Mouse (Mus musculus): Measurements from ENCODE around the gene Trmu. TPM values are rescaled to one million over a fixed set of nuclear protein-coding genes. Genes with fewer than 3 reads are reported as not detected.

Gene Trmu
- polyA plus RNA-seq, 1 experiment from 2014 or later = 39.0 TPM

DNA sequence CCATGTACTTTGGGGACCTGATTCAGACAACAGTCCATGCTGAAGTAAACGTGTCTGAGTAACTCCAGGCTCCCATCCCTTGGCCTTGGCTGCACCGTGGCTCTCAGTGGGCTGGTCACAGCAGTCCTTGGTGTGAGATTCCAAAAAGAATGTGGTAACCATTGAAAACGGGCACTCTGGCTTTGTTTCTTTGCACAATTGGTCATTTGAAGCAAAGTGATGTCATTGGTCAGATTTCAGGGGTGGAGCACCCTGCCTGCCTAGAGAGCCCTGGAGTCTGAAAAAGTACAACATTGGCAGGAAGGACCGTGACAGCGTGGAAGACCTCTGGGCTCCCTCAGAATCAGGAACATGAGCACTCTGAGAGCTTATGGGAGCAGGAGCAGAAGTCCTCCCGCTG lies 20.3 kb downstream of the Trmu start:
- no peaks in the 10 kb centered on the region for H3K9me3 ChIP-seq
- H3K36me3 ChIP-seq = peaks cover 31% of the 10 kb centered on the region
- no peak overlapping the region for H3K4me2 ChIP-seq
- no peak overlapping the region for H3K4me3 ChIP-seq (replicated peaks)
- no peak overlapping the region for H3K9ac ChIP-seq
- no peaks in the 10 kb centered on the region for H3K27me3 ChIP-seq (replicated peaks)
- no peak for ATAC-seq (ENCODE audit: insufficient read depth, low FRiP score, low read depth)
- whole genome bisulfite sequencing = 65% methylated on average over 6 of the region's 6 CpGs
- no peaks in the 10 kb centered on the region for H3K4me1 ChIP-seq
- H3K27ac ChIP-seq = no peak overlapping the region

DNA sequence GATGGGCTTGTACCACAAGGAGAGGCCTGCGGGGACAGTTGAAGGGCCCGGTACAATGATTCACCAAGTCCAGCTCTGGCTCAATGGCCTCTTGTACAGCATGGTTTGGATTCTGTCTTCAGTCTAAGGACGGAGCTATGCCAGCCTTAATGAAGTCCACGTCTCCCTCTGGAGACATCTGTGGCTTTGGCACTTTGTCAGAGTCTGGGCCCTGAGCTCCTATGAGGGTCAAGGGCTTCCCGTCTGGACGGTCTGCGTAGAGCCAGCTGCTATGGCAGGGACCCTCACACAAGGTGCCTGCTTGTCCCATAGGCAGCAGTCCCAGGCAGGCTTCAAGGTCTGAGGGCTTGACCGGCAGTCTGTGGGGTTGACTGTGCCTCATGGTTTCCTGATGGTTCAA lies 21.2 kb downstream of the Trmu start:
- H3K4me2 ChIP-seq = no peak overlapping the region
- no peak overlapping the region for H3K9ac ChIP-seq
- ATAC-seq (ENCODE audit: insufficient read depth, low FRiP score, low read depth) = no peak
- 69% methylated on average over 8 of the region's 8 CpGs for WGBS
- no peak overlapping the region for H3K27ac ChIP-seq
- peaks cover 22% of the 10 kb centered on the region for H3K36me3 ChIP-seq
- no peaks in the 10 kb centered on the region for H3K27me3 ChIP-seq (replicated peaks)
- H3K9me3 ChIP-seq = no peaks in the 10 kb centered on the region
- no peaks in the 10 kb centered on the region for H3K4me1 ChIP-seq
- H3K4me3 ChIP-seq (replicated peaks) = no peak overlapping the region

DNA sequence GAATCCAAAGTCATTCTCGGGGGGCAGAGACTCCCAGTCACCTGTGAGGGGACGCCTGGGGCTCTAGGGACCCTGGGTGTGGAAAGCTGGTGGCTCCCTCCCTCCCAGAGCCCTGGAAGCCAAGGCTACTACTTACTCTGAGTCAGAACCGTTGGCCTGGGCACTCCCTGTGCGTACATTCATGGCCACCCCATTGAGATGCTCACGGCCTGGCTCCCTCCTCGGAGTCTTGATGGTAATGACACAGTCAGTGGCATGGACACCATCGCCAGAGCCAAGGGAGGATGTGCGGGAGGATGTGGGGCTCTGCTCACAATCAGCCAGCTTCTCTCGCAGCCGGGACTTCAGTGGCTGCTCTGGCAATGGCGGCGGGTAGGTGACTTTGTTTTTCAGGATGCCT lies 21.7 kb downstream of the Trmu start:
- no peaks in the 10 kb centered on the region for H3K27me3 ChIP-seq (replicated peaks)
- no peak overlapping the region for H3K4me3 ChIP-seq (replicated peaks)
- WGBS = 81% methylated on average over 12 of the region's 12 CpGs
- no peak for ATAC-seq (ENCODE audit: insufficient read depth, low FRiP score, low read depth)
- no peaks in the 10 kb centered on the region for H3K4me1 ChIP-seq
- peaks cover 18% of the 10 kb centered on the region for H3K36me3 ChIP-seq
- H3K9ac ChIP-seq = no peak overlapping the region
- no peaks in the 10 kb centered on the region for H3K9me3 ChIP-seq
- H3K4me2 ChIP-seq = no peak overlapping the region
- no peak overlapping the region for H3K27ac ChIP-seq

DNA sequence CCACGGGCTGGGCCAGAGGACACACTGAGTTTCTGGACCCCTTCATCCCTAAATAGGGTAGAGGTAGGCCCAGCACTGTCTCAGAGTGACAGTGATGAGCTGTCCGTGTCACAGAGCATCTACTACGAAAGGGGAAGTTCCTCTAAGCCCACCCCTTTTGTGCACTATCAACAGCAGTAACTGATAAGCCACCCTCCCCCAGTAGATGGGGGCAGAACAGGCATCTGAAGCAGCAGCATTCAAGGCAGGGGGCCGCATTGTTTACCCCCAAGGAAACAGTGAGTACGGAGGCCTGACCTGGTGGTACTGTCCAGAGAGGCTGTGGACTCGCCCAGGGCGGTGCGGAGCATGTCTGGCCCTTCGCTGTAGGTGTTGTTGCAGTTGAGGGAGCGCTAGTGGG lies 23.4 kb downstream of the Trmu start:
- whole genome bisulfite sequencing = 77% methylated on average over 10 of the region's 10 CpGs
- Histone ChIP-seq H3K9me3 (no peaks in the 10 kb centered on the region), H3K27ac (no peak overlapping the region), H3K36me3 (peaks cover 7% of the 10 kb centered on the region), H3K27me3 (replicated peaks) (no peaks in the 10 kb centered on the region), H3K9ac (no peak overlapping the region), H3K4me1 (no peaks in the 10 kb centered on the region), H3K4me3 (replicated peaks) (no peak overlapping the region), H3K4me2 (no peak overlapping the region)
- ATAC-seq (ENCODE audit: insufficient read depth, low FRiP score, low read depth) = no peak

DNA sequence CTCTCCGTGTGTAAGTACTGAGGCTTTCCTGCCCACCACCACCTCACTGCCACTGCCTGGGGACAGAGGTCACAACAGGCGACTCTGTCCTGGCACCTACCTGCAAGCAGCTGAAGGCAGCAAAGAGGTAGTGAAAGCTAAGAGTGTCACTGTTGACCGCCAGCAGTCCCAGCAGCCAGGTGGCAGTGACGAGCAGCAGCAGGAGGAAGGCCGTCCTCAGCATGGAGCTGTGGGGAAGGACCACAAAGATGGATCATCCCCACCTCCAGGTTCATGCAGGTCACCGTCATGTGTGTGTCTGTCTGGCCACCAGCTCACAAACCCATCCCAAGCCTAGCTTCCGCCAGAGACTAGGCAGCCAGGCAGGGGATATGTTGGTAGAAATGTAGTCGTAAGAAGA lies 24.7 kb downstream of the Trmu start:
- Histone ChIP-seq H3K4me2 (no peak overlapping the region), H3K36me3 (no peaks in the 10 kb centered on the region; the same call in 1 of the 2 replicates), H3K27ac (no peak overlapping the region), H3K9me3 (no peaks in the 10 kb centered on the region), H3K4me3 (replicated peaks) (no peak overlapping the region), H3K9ac (no peak overlapping the region), H3K27me3 (replicated peaks) (no peaks in the 10 kb centered on the region), H3K4me1 (peaks cover 2% of the 10 kb centered on the region; the same call in 1 of the 2 replicates)
- 61% methylated on average over 8 of the region's 8 CpGs for WGBS
- ATAC-seq (ENCODE audit: insufficient read depth, low FRiP score, low read depth) = no peak

DNA sequence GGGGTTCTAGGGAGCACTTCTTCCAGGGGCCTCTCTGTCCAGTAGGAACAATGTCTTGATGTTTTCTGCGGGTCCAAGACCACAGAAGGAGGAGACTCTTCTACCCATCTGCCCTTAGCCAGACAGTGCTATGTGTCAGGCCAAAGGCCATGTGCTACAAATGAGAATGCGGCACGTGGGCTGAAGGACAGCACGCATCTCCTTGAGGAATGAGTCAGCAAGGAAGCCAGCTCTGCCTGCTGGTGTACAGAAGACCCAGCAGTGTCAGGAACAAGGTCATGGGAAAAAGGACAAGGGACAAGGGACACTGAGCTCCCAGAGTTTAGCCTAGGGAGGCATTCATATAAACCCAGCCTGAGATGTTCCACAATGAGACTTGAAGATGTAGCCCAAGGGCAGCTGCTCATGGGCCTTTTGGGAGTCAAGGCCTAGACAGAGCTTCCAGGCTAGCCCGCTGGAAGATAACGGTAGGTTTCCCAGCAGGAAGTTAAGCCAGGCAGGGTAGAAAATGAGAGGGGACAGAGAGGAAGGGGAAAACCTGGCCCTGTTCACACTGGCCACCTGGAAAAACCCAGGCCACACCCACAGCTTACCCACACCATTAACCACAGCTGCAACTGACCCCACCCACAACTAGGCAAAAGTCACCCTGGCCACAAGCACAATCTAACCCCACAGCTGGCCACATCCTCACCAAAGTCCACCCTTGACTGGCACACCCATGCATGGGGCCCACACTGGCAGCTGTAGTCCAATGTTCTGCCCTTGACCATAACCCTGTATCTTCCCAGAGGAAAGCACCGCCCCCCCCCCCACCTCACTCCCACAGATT lies 29.8 kb downstream of the Trmu start:
- no peaks in the 10 kb centered on the region for H3K9me3 ChIP-seq
- H3K36me3 ChIP-seq = no peaks in the 10 kb centered on the region
- peak overlapping the region; percentile 10; the same call in 1 of the 2 replicates for H3K4me2 ChIP-seq
- ATAC-seq (ENCODE audit: insufficient read depth, low FRiP score, low read depth) = no peak
- H3K4me3 ChIP-seq (replicated peaks) = no peak overlapping the region
- no peaks in the 10 kb centered on the region for H3K27me3 ChIP-seq (replicated peaks)
- peaks cover 20% of the 10 kb centered on the region for H3K4me1 ChIP-seq
- H3K9ac ChIP-seq = no peak overlapping the region
- 79% methylated on average over 7 of the region's 7 CpGs for WGBS
- peak overlapping the region; percentile 57; the same call in 1 of the 2 replicates for H3K27ac ChIP-seq

DNA sequence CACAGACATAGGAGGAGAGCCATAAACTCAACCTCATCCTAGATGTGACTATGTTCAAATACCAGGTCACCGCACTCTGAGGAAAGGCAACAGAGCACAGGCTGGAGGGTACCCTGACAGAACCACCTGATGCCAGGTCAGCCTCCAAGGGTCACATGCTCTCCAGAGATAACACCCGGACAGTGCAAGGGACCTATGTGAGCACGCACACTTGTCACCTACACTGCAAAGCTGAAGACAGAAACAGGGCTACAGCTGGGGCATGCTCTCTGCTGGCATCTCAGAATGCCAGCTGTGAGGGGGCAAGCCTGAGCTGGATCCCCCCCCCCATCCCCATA lies 30.3 kb downstream of the Trmu start:
- no peaks in the 10 kb centered on the region for H3K9me3 ChIP-seq
- peak overlapping the region; percentile 10; the same call in 1 of the 2 replicates for H3K4me2 ChIP-seq
- peak; percentile 20; the same call in 1 of the 2 replicates for ATAC-seq (ENCODE audit: insufficient read depth, low FRiP score, low read depth)
- no peak overlapping the region for H3K4me3 ChIP-seq (replicated peaks)
- no peaks in the 10 kb centered on the region for H3K27me3 ChIP-seq (replicated peaks)
- H3K27ac ChIP-seq = peak overlapping the region; percentile 57; the same call in 1 of the 2 replicates
- H3K9ac ChIP-seq = no peak overlapping the region
- WGBS = 60% methylated on average over 3 of the region's 3 CpGs
- peaks cover 20% of the 10 kb centered on the region for H3K4me1 ChIP-seq
- no peaks in the 10 kb centered on the region for H3K36me3 ChIP-seq

DNA sequence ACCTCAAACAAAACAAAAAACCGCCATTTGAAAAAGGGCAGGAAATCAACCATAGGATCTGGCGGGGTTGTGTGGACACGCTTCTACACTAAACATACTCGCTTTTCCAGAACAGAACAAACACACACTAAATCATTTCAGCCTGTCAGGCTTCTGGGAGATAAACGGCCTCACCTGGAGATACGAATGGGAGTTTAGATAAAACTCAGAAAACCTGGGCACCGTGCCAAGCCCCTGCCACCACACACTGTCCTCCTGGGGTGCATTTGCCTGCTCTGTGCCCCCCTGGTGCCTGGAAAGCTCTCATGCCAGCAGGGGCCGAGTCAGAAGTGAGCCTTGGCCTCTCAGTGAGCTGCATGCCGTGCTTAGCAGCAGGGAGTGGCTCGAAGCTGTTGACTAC lies 30.8 kb downstream of the Trmu start:
- Histone ChIP-seq H3K4me3 (replicated peaks) (no peak overlapping the region), H3K27ac (peak overlapping the region; percentile 60), H3K9ac (no peak overlapping the region), H3K9me3 (no peaks in the 10 kb centered on the region), H3K4me1 (peaks cover 20% of the 10 kb centered on the region), H3K27me3 (replicated peaks) (no peaks in the 10 kb centered on the region), H3K4me2 (0 out of 2 replicates have a peak overlapping the region, but pooled peaks have one; percentile 10), H3K36me3 (no peaks in the 10 kb centered on the region)
- 22% methylated on average over 10 of the region's 10 CpGs for WGBS
- ATAC-seq (ENCODE audit: insufficient read depth, low FRiP score, low read depth) = peak; percentile 76

DNA sequence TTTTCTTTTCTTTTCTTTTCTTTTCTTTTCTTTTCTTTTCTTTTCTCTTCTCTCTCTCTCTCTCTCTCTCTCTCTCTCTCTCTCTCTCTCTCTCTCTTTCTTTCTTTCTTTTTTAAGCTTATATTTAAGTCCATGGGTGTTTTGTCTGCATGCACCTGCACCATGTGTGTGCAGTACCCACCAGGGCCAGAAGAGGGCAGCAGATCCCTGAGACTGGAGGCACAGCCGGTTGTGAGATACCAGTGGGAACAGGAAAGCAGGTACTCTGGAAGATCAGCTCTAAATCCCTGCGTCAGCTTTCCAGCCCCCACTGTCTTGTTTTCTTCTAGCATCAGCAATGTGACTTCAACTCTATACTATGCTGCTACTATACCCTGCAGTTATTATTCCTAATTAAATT lies 34.5 kb downstream of the Trmu start:
- Histone ChIP-seq H3K36me3 (no peaks in the 10 kb centered on the region), H3K9ac (no peak overlapping the region), H3K27me3 (replicated peaks) (no peaks in the 10 kb centered on the region), H3K4me3 (replicated peaks) (no peak overlapping the region), H3K4me1 (peaks cover 20% of the 10 kb centered on the region), H3K9me3 (no peaks in the 10 kb centered on the region), H3K4me2 (no peak overlapping the region), H3K27ac (no peak overlapping the region)
- no peak for ATAC-seq (ENCODE audit: insufficient read depth, low FRiP score, low read depth)
- 36% methylated on average over 2 of the region's 2 CpGs for WGBS

DNA sequence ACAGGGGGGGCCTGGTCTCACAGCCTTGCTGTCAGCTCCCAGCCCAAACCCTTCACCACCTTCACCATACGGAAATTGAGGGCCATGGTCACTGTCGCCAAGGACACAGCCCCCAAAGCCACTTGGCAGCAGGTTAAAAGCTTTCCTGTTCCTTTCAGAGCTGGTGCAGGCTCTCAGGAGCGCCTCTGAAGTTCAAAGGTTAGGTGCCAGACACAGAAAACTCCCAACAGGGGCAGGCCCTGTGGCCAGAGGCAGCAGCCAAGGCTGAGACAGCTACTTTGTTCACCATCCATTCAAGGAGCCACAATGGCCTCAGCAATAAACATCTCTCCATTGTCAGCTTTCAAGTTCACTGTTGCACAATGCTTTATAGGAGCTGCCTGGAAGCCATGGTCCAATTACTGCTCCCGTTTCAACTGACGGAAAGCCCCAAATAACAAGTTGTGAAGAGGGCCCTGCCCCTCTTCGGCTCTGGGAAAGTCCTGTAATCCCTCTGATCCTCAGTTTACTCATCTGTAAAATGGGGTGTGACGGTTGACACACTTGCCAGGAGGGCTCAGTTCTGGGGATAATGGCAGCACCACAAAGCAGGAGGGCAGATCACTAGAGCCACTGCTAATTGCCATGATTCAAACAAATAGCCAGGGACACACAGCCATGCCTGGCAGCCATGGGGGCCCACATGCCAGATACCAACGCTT lies 40.2 kb downstream of the Trmu start:
- Histone ChIP-seq H3K9ac (no peak overlapping the region), H3K4me2 (no peak overlapping the region), H3K36me3 (no peaks in the 10 kb centered on the region), H3K4me3 (replicated peaks) (no peak overlapping the region), H3K4me1 (no peaks in the 10 kb centered on the region), H3K9me3 (no peaks in the 10 kb centered on the region), H3K27me3 (replicated peaks) (no peaks in the 10 kb centered on the region), H3K27ac (no peak overlapping the region)
- ATAC-seq (ENCODE audit: insufficient read depth, low FRiP score, low read depth) = no peak
- WGBS = 63% methylated on average over 8 of the region's 8 CpGs

DNA sequence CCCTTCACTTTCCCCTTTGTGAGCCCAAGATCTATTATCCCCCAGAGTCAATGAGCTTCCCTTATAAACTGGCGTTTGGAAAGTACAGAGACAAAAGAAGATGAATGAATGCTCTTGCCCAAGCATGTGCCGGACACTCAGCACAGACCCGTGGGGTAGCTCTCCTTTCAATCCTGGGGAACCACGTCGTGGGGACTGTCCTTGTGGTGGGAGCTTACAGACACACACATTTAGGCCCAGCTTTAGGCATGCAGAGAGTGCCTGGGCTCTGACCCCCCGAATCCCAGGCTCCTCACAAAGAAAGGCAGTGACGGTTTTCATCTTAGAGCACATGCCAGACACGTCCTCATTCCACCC lies 40.8 kb downstream of the Trmu start:
- Histone ChIP-seq H3K9ac (no peak overlapping the region), H3K9me3 (no peaks in the 10 kb centered on the region), H3K36me3 (no peaks in the 10 kb centered on the region), H3K4me2 (no peak overlapping the region), H3K4me3 (replicated peaks) (no peak overlapping the region), H3K4me1 (no peaks in the 10 kb centered on the region), H3K27me3 (replicated peaks) (no peaks in the 10 kb centered on the region), H3K27ac (no peak overlapping the region)
- WGBS = 69% methylated on average over 8 of the region's 8 CpGs
- ATAC-seq (ENCODE audit: insufficient read depth, low FRiP score, low read depth) = no peak

DNA sequence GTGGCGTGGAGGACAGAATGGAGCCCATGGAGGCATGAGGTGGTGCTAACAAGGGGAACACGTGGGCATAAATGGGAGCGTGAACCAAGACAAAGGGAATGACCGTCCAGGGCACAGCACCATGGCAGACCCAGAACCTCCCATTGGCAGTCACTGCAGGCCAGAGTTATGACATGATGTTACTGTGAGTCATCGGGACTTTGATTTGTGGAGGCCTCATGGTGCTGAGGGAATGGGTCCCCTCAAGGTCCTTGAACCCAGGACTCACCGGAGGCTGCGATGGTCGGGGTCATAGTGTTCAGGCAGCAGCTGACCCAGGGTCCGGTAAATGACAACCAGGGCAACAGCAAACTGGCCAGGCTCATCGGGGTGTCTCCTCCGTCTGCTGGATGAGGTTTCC lies 42.7 kb downstream of the Trmu start:
- no peak overlapping the region for H3K9ac ChIP-seq
- ATAC-seq (ENCODE audit: insufficient read depth, low FRiP score, low read depth) = no peak
- no peaks in the 10 kb centered on the region for H3K4me1 ChIP-seq
- no peaks in the 10 kb centered on the region for H3K27me3 ChIP-seq (replicated peaks)
- no peaks in the 10 kb centered on the region for H3K36me3 ChIP-seq
- H3K4me2 ChIP-seq = no peak overlapping the region
- no peak overlapping the region for H3K27ac ChIP-seq
- H3K9me3 ChIP-seq = no peaks in the 10 kb centered on the region
- no peak overlapping the region for H3K4me3 ChIP-seq (replicated peaks)
- whole genome bisulfite sequencing = 93% methylated on average over 11 of the region's 11 CpGs
